Mouse (Mus musculus) liver, adult 2 months (tissue): ENCODE results near the gene Cnp.
A peak's percentile ranks its signal among the peaks of the same experiment; 100 is the strongest.

Experiments
- CTCF ChIP-seq: fragments of 200-500 bp; IDR thresholded peaks from 2 replicates; pipeline ENCODE4 v1.5.1; 2011; ENCODE audit warnings: low read depth, low read length, control low read depth
- POLR2A ChIP-seq: fragments of 200-500 bp; IDR thresholded peaks from 2 replicates; pipeline ENCODE4 v1.6.1; 2011; ENCODE audit warnings: low read length, control low read depth; ENCODE audit not compliant: insufficient read depth; ENCODE audit errors: extremely low read depth

DNA sequence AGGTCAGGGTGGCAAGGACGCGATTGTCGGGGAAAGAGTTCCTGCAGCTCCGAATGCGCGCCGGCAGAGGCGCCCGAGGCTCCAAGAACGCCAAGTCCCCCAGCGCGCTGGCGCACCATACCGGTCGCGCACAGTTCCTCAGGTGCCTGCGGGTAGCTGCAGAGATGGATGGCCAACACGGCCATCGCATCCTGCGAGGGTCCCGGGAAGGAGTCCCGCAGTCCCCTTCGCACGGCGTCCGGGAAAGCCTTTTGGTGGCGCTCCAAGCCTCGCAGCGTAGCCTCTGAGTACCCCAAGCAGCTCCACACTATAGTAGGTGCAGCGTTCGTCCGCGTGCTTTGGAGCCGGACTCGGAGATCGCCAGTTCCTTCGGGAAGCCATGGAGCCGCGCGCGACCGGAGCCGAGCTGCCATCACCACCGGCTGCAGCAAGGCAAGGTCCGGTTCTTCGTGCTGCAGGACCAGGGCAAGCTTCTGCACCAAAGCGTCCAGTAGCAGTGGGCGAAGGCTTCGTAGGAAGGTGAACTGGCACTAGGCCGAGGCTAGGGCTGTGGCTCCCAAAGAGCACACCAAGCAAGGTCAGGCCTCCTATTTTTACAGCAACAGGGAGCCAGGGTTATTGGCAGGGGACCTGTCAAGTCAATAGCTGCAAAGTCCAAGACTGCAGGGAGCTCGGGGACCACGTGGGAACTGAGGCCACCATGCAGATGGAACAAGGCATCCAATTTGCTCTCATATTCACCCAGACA is 65.6 kb downstream of the Cnp start:
- TF ChIP-seq CTCF (peak; percentile 61), POLR2A (no peak)
